Mouse (Mus musculus) myocyte (in vitro differentiated cells): Measurements from ENCODE around the gene Mfng. TPM values are rescaled to one million over a fixed set of nuclear protein-coding genes. Genes with fewer than 3 reads are reported as not detected.
A peak's percentile ranks its signal among the peaks of the same experiment; 100 is the strongest.

Source experiments
- H3K27me3 ChIP-seq: one replicate; pipeline ENCODE4 v1.6.1; 2011; ENCODE audit not compliant: control insufficient read depth, insufficient read depth, insufficient read length
- H3K36me3 ChIP-seq: one replicate; pipeline ENCODE4 v1.6.1; 2011; ENCODE audit not compliant: control insufficient read depth, insufficient read depth
- H3K4me2 ChIP-seq: one replicate; pipeline ENCODE4 v1.6.1; 2011; ENCODE audit warnings: low read depth, control low read depth
- H3K4me3 ChIP-seq: one replicate; pipeline ENCODE4 v1.5.1; 2011; ENCODE audit warnings: mild to moderate bottlenecking, control low read depth, moderate library complexity
- H3K79me2 ChIP-seq: one replicate; pipeline ENCODE4 v1.6.1; 2011; ENCODE audit not compliant: control insufficient read depth, insufficient read depth
- H3ac ChIP-seq: one replicate; pipeline ENCODE4 v1.6.1; 2011; ENCODE audit not compliant: control insufficient read depth, insufficient read length
- CEBPB ChIP-seq: IDR thresholded peaks from 2 replicates; pipeline ENCODE4 v1.6.1; 2011; ENCODE audit warnings: mild to moderate bottlenecking, moderate library complexity; ENCODE audit not compliant: poor library complexity, insufficient read depth, severe bottlenecking
- E2F4 ChIP-seq: IDR thresholded peaks from one replicate; pipeline ENCODE4 v1.6.1; 2011; ENCODE audit warnings: mild to moderate bottlenecking, control low read depth, moderate library complexity; ENCODE audit not compliant: insufficient read depth
- MAX ChIP-seq: IDR thresholded peaks from one replicate; pipeline ENCODE4 v1.6.1; 2011; ENCODE audit warnings: low read depth, mild to moderate bottlenecking, control low read depth
- MYOD1 ChIP-seq, 3 experiments: IDR thresholded peaks; one replicate each; pipeline ENCODE4 v1.6.1; 2011; ENCODE audit warnings: control low read depth in 2 of 3, low read depth in 2 of 3, mild to moderate bottlenecking in 2 of 3, moderate library complexity in 1 of 3; ENCODE audit not compliant: insufficient read length in 2 of 3, control insufficient read depth in 1 of 3
- MYOG ChIP-seq, 3 experiments: IDR thresholded peaks; one replicate each; pipeline ENCODE4 v1.6.1; 2011; ENCODE audit warnings: control low read depth in 2 of 3, low read depth in 2 of 3, mild to moderate bottlenecking in 2 of 3; ENCODE audit not compliant: insufficient read length in 2 of 3, control insufficient read depth in 1 of 3, insufficient read depth in 1 of 3
- POLR2A ChIP-seq: IDR thresholded peaks from one replicate; pipeline ENCODE4 v1.6.1; 2011; ENCODE audit warnings: low read depth, mild to moderate bottlenecking, control low read depth, moderate library complexity; ENCODE audit not compliant: insufficient read length
- POLR2AphosphoS2 ChIP-seq: IDR thresholded peaks from one replicate; pipeline ENCODE4 v1.6.1; 2011; ENCODE audit warnings: low read depth, control low read depth; ENCODE audit not compliant: insufficient read length
- REST ChIP-seq: IDR thresholded peaks from one replicate; pipeline ENCODE4 v1.6.1; 2011; ENCODE audit warnings: mild to moderate bottlenecking, control low read depth, moderate library complexity; ENCODE audit not compliant: insufficient read depth, insufficient read length
- SRF ChIP-seq: IDR thresholded peaks from one replicate; pipeline ENCODE4 v1.6.1; 2011; ENCODE audit warnings: low read depth; ENCODE audit not compliant: control insufficient read depth, insufficient read length
- TCF12 ChIP-seq: IDR thresholded peaks from one replicate; pipeline ENCODE4 v1.6.1; 2011; ENCODE audit warnings: mild to moderate bottlenecking, control low read depth; ENCODE audit not compliant: poor library complexity, insufficient read depth, severe bottlenecking
- TCF3 ChIP-seq: IDR thresholded peaks from one replicate; pipeline ENCODE4 v1.6.1; 2011; ENCODE audit warnings: low read depth, control low read depth; ENCODE audit not compliant: insufficient read length
- USF1 ChIP-seq: IDR thresholded peaks from one replicate; pipeline ENCODE4 v1.6.1; 2011; ENCODE audit warnings: low read depth, mild to moderate bottlenecking, control low read depth, moderate library complexity
- polyA plus RNA-seq: library from polyadenylated mRNA; unstranded; fragments of >200 nt; fragmentation: generic; extraction: Trizol; gene quantifications from one replicate; pipeline ENCODE4 v1.2.1, GENCODE M21; 2012; ENCODE audit warnings: missing spikeins

The Mfng gene
- polyA plus RNA-seq, 1 experiment: 0.06 TPM

DNA sequence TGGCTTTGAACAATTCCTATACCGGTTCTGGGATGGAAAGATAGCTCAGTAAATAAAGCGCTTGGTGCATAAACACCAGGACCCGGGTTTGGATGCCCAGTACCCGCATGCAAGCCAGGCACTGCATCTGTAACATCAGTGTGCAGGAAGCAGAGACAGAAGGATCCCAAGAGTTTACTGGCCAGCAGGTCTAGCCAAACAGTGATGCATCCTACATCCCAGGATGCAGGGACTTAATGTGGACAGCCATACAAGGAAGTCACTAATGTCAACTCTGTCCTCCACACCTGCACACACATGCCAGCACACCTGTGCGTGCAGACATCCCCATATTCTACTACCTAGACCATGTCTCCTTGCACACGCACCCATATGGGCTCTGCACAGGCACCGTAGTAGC lies 12.0 kb upstream of the Mfng start:
- no peaks in the 10 kb centered on the region for H3K36me3 ChIP-seq
- no peak overlapping the region for H3K4me3 ChIP-seq
- no peaks in the 10 kb centered on the region for H3K79me2 ChIP-seq
- no peak overlapping the region for H3K4me2 ChIP-seq
- H3ac ChIP-seq: no peak overlapping the region
- H3K27me3 ChIP-seq: peaks cover 5% of the 10 kb centered on the region
- TF ChIP-seq MAX (no peak), POLR2AphosphoS2 (no peak), MYOG (IDR thresholded peaks at IDR 0.05; ENCODE audit: control insufficient read depth in 1 of 3, insufficient read depth in 1 of 3, insufficient read length in 2 of 3, low read depth in 2 of 3) (no peak), MYOD1 (IDR thresholded peaks at IDR 0.05; ENCODE audit: control insufficient read depth in 1 of 3, insufficient read length in 2 of 3, low read depth in 2 of 3) (no peak), E2F4 (no peak), SRF (no peak)

GRCm38 (mm10) chr15:78784520-78784919 lies 11.2 kb upstream of the Mfng start:
- H3K4me3 ChIP-seq: no peak overlapping the region
- no peaks in the 10 kb centered on the region for H3K79me2 ChIP-seq
- H3K27me3 ChIP-seq: peaks cover 5% of the 10 kb centered on the region
- no peaks in the 10 kb centered on the region for H3K36me3 ChIP-seq
- TF ChIP-seq USF1: peak; percentile 79
- no peak for TF ChIP-seq CEBPB
- no peak for TF ChIP-seq POLR2A
- no peak overlapping the region for H3ac ChIP-seq
- no peak overlapping the region for H3K4me2 ChIP-seq

DNA sequence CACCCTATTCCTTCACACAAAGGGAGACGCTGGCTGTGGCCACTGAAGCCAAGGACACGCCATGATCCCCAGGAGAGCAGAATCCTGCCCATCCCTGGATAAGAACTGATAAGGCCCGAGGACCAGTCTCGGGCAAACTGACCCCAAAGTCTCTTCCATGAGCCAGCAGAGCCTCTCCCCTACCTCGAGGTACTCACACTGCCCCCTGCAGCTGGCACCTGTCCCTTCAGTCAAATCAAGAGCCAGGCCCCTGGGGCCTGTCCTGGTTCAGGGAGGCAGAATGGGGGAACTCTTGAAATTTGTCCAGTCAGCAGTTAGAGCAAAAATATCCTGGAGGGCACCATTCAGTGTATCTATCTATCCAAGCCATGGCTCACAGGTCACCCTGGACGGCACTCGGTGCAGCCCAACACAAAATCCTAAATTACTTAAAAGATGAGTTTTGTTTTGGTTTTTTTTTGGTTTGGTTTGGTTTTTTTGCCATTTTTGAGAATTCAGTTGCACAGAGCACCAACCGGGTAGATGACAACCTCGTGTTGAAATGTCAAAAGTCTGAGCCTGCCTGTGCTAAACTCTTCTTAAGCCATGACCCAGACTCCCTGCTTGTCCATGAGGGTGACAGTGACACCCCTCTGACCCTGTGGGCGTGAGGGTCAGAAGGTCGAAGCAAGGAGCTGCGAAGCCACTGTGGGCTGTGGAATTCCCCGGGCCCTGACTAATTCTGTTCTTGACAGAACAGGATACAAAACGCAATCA lies 9.3 kb upstream of the Mfng start:
- no peaks in the 10 kb centered on the region for H3K79me2 ChIP-seq

DNA sequence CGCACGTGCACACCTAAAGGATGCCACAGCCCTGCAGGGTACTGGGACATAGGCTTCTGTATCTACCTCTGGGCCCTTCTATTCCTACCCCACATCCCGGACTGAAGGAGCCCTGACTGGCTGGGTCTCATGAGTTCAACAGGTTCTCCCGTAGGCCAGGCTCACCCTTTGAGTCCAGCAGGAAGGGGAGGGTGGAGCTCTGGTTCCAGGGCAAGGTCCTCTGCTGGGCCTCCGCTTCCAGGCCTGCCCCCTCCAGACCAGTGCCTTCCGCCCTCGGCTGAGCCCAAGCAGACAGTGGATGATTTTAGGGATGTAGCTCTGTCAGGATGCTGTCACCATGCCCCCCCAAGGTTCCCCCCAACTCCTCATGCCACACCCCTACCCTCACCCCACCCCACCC lies 7.6 kb upstream of the Mfng start:
- no peaks in the 10 kb centered on the region for H3K36me3 ChIP-seq
- no peaks in the 10 kb centered on the region for H3K79me2 ChIP-seq
- peaks cover 5% of the 10 kb centered on the region for H3K27me3 ChIP-seq
- no peak overlapping the region for H3K4me3 ChIP-seq
- TF ChIP-seq POLR2A: no peak
- no peak for TF ChIP-seq TCF12
- TF ChIP-seq MYOG (IDR thresholded peaks at IDR 0.05; ENCODE audit: control insufficient read depth in 1 of 3, insufficient read depth in 1 of 3, insufficient read length in 2 of 3, low read depth in 2 of 3): no peak
- no peak for TF ChIP-seq E2F4
- no peak for TF ChIP-seq CEBPB
- TF ChIP-seq REST: no peak
- no peak for TF ChIP-seq SRF
- TF ChIP-seq USF1: no peak
- TF ChIP-seq POLR2AphosphoS2: no peak
- no peak for TF ChIP-seq TCF3
- TF ChIP-seq MAX: no peak
- TF ChIP-seq MYOD1 (IDR thresholded peaks at IDR 0.05; ENCODE audit: control insufficient read depth in 1 of 3, insufficient read length in 2 of 3, low read depth in 2 of 3): no peak
- H3ac ChIP-seq: no peak overlapping the region
- H3K4me2 ChIP-seq: no peak overlapping the region

More for the DNA sequence above, 9.3 kb upstream of the Mfng start:
- TF ChIP-seq CEBPB: no peak
- TF ChIP-seq MYOD1 (IDR thresholded peaks at IDR 0.05; ENCODE audit: control insufficient read depth in 1 of 3, insufficient read length in 2 of 3, low read depth in 2 of 3): peak in 1 of 3 experiments; percentile 13
- no peak for TF ChIP-seq USF1
- Histone ChIP-seq H3K36me3 (no peaks in the 10 kb centered on the region), H3K4me2 (no peak overlapping the region), H3K4me3 (no peak overlapping the region), H3K27me3 (peaks cover 5% of the 10 kb centered on the region), H3ac (no peak overlapping the region)

GRCm38 (mm10) chr15:78780359-78780758 lies 7.1 kb upstream of the Mfng start:
- peaks cover 5% of the 10 kb centered on the region for H3K27me3 ChIP-seq
- H3ac ChIP-seq: no peak overlapping the region
- no peaks in the 10 kb centered on the region for H3K79me2 ChIP-seq
- H3K36me3 ChIP-seq: no peaks in the 10 kb centered on the region
- no peak overlapping the region for H3K4me3 ChIP-seq
- no peak overlapping the region for H3K4me2 ChIP-seq
- TF ChIP-seq REST (no peak), USF1 (no peak), TCF3 (no peak), POLR2AphosphoS2 (no peak), E2F4 (no peak), POLR2A (no peak), MAX (no peak), MYOD1 (IDR thresholded peaks at IDR 0.05; ENCODE audit: control insufficient read depth in 1 of 3, insufficient read length in 2 of 3, low read depth in 2 of 3) (no peak), SRF (no peak), CEBPB (no peak), MYOG (IDR thresholded peaks at IDR 0.05; ENCODE audit: control insufficient read depth in 1 of 3, insufficient read depth in 1 of 3, insufficient read length in 2 of 3, low read depth in 2 of 3) (no peak), TCF12 (no peak)
